In genomic region chr13:111574196-111574595, GRCm38 (mm10) we compare ENCODE assay signal across 14 mouse cellular contexts. TPM values are rescaled to one million over a fixed set of nuclear protein-coding genes. Genes with fewer than 3 reads are reported as not detected.
DNase-seq lines count a peak whose midpoint lies in the region; ATAC-seq and TF ChIP-seq lines count a peak whose summit lies in the region.
"Had no signal": no experiment of that assay in that cellular context is flagged by ENCODE, and none has a peak within 500 bp of the region (broad histone marks: within the 10 kb centered on the region; RNA-seq: fewer than 3 reads in every experiment).

No protein-coding gene starts in this region.

- H3K4me1 ChIP-seq in forebrain, postnatal 0 days (ENCODE audit: insufficient read depth) = no peaks in the 10 kb centered on the region
- no peaks in the 10 kb centered on the region for H3K4me1 ChIP-seq in forebrain, embryonic 15.5 days
- peaks cover 3 to 10% of the 10 kb centered on the region in 2 experiments for H3K4me1 ChIP-seq in CH12.LX (ENCODE audit: control insufficient read depth in 1 of 2, insufficient read depth in 2 of 2)
- H3K4me1 ChIP-seq: neural tube, embryonic 13.5 days had no signal

- dilution Hi-C loops in CH12.LX (cut with MboI; ENCODE audit: extremely low pct_ligation_motif_present, extremely low pct_unique_long_range_greater_than_20kb, low sequenced_read_pairs) = no loop called here

- H3K27ac ChIP-seq in forebrain, postnatal 0 days (ENCODE audit: low read depth, low read length) = no peak overlapping the region
- H3K27ac ChIP-seq in forebrain, embryonic 15.5 days (replicated peaks) = no peak overlapping the region
- no peak overlapping the region for H3K27ac ChIP-seq in left cerebral cortex, adult 2 months
- no peak overlapping the region for H3K27ac ChIP-seq in CH12.LX (ENCODE audit: insufficient read depth, low read depth)
- H3K27ac ChIP-seq: neural tube, embryonic 13.5 days had no signal

- in situ Hi-C loops in CH12.LX (cut with MboI; ENCODE audit: low pct_ligation_motif_present, low pct_unique_long_range_greater_than_20kb, low sequenced_read_pairs) = no loop called here

- H3K9me3 ChIP-seq in forebrain, postnatal 0 days (ENCODE audit: low read length) = no peaks in the 10 kb centered on the region
- no peaks in the 10 kb centered on the region for H3K9me3 ChIP-seq in forebrain, embryonic 15.5 days
- no peaks in the 10 kb centered on the region for H3K9me3 ChIP-seq in CH12.LX (replicated peaks; ENCODE audit: low read length)
- H3K9me3 ChIP-seq: neural tube, embryonic 13.5 days had no signal

- H3K4me2 ChIP-seq in forebrain, postnatal 0 days (ENCODE audit: low read depth) = no peak overlapping the region
- no peak overlapping the region for H3K4me2 ChIP-seq in forebrain, embryonic 15.5 days (replicated peaks)
- H3K4me2 ChIP-seq in CH12.LX (ENCODE audit: insufficient read depth, low read depth, poor library complexity, severe bottlenecking) = no peak overlapping the region
- H3K4me2 ChIP-seq: neural tube, embryonic 13.5 days had no signal

- intact Hi-C loops in left cerebral cortex, adult 2 months (cut with DNase I) = no loop called here
- intact Hi-C loops in left cerebral cortex, postnatal 36 days (cut with DNase I) = no loop called here

- H3K27me3 ChIP-seq in forebrain, postnatal 0 days (ENCODE audit: insufficient read depth, low read length) = no peaks in the 10 kb centered on the region
- no peaks in the 10 kb centered on the region for H3K27me3 ChIP-seq in forebrain, embryonic 15.5 days
- H3K27me3 ChIP-seq in CH12.LX (replicated peaks) = peaks cover 18% of the 10 kb centered on the region
- H3K27me3 ChIP-seq: neural tube, embryonic 13.5 days had no signal

- no peaks in the 10 kb centered on the region for H3K36me3 ChIP-seq in forebrain, postnatal 0 days (ENCODE audit: insufficient read depth)
- no peaks in the 10 kb centered on the region for H3K36me3 ChIP-seq in forebrain, embryonic 15.5 days
- no peaks in the 10 kb centered on the region for H3K36me3 ChIP-seq in CH12.LX (replicated peaks in 1 of 2; ENCODE audit: control insufficient read depth in 1 of 2, insufficient read depth in 1 of 2, low read length in 1 of 2)
- H3K36me3 ChIP-seq: neural tube, embryonic 13.5 days had no signal

- TF ChIP-seq POLR2A in CH12.LX (IDR thresholded peaks at IDR 0.05; ENCODE audit: low read depth, low read length) = no peak

- TF ChIP-seq CTCF in forebrain, postnatal 0 days (IDR thresholded peaks at IDR 0.05; ENCODE audit: low read depth) = peak; percentile 43
- peak; percentile 32 for TF ChIP-seq CTCF in left cerebral cortex, adult 2 months (IDR thresholded peaks at IDR 0.05)
- peak in 1 of 2 experiments; percentile 63; a peak in 2 of 4 replicates for TF ChIP-seq CTCF in CH12.LX (conservative IDR thresholded peaks at IDR 0.05 in 1 of 2, IDR thresholded peaks at IDR 0.05 in 1 of 2; ENCODE audit: low read depth in 2 of 2, low read length in 2 of 2)

- no peak overlapping the region for H3K9ac ChIP-seq in forebrain, postnatal 0 days
- no peak overlapping the region for H3K9ac ChIP-seq in forebrain, embryonic 15.5 days (replicated peaks)
- H3K9ac ChIP-seq in CH12.LX (ENCODE audit: insufficient read depth, low read depth) = no peak overlapping the region
- H3K9ac ChIP-seq: neural tube, embryonic 13.5 days had no signal

- no peak overlapping the region for H3K4me3 ChIP-seq in forebrain, postnatal 0 days (ENCODE audit: low read depth, low read length)
- no peak overlapping the region for H3K4me3 ChIP-seq in forebrain, embryonic 15.5 days
- no peak overlapping the region for H3K4me3 ChIP-seq in left cerebral cortex, adult 2 months
- H3K4me3 ChIP-seq in CH12.LX (replicated peaks in 1 of 3; ENCODE audit: low read depth in 2 of 3, low read length in 2 of 3, poor library complexity in 1 of 3) = no peak overlapping the region
- H3K4me3 ChIP-seq: neural tube, embryonic 13.5 days had no signal

- no peak for DNase-seq in forebrain, postnatal 0 days
- no peak for DNase-seq in left cerebral cortex, adult 2 months (ENCODE audit: extremely low spot score in 1 of 2, low spot score in 2 of 2)
- no peak for DNase-seq in left cerebral cortex, postnatal 36 days (ENCODE audit: low spot score in 2 of 2)
- DNase-seq in CH12.LX (ENCODE audit: extremely low read depth) = peak; percentile 6
- DNase-seq in cerebellum, adult 8-10 months = no peak
- no peak for DNase-seq in layer of hippocampus, postnatal 25 days (ENCODE audit: extremely low spot score in 1 of 2, low spot score in 1 of 2)
- DNase-seq: cerebellum, adult 18-20 months; thymus, postnatal 14 days had no signal

- TF ChIP-seq EP300 in CH12.LX (IDR thresholded peaks at IDR 0.05; ENCODE audit: low read length) = no peak

- 53% methylated on average over 4 of the region's 4 CpGs for WGBS in forebrain, postnatal 0 days
- WGBS in forebrain, embryonic 15.5 days = 49% methylated on average over 4 of the region's 4 CpGs

- H3K79me2 ChIP-seq in CH12.LX (replicated peaks; ENCODE audit: control insufficient read depth, extremely low read depth, insufficient read depth, poor library complexity, severe bottlenecking) = no peaks in the 10 kb centered on the region

- ATAC-seq in forebrain, postnatal 0 days = no peak
- ATAC-seq in forebrain, embryonic 15.5 days (replicated peaks) = no peak
- ATAC-seq in common myeloid progenitor, adult 5-6 weeks (replicated peaks; ENCODE audit: low read depth, poor library complexity, severe bottlenecking) = peak; percentile 78
- ATAC-seq: intestine, embryonic 16.5 days had no signal

- peak; percentile 67 for TF ChIP-seq RAD21 in CH12.LX (IDR thresholded peaks at IDR 0.05; ENCODE audit: low read depth, low read length)

TF ChIP-seq in CH12.LX, 34 proteins besides CTCF, POLR2A, EP300 and RAD21:
- no peak for TF ChIP-seq USF2 (conservative IDR thresholded peaks at IDR 0.05; ENCODE audit: low read depth, low read length)
- TF ChIP-seq SIN3A (IDR thresholded peaks at IDR 0.05; ENCODE audit: low read length) = no peak
- no peak for TF ChIP-seq PAX5 (IDR thresholded peaks at IDR 0.05; ENCODE audit: low read length)
- TF ChIP-seq TCF12 (IDR thresholded peaks at IDR 0.05; ENCODE audit: low read depth, low read length) = no peak
- TF ChIP-seq POLR2AphosphoS2 (IDR thresholded peaks at IDR 0.05; ENCODE audit: low read depth, low read length) = no peak
- peak; percentile 48 for TF ChIP-seq SMC3 (IDR thresholded peaks at IDR 0.05; ENCODE audit: low read depth, low read length)
- TF ChIP-seq MAZ (IDR thresholded peaks at IDR 0.05; ENCODE audit: low read depth, low read length) = no peak
- no peak for TF ChIP-seq GABPA (IDR thresholded peaks at IDR 0.05; ENCODE audit: insufficient replicate concordance, low read depth, low read length)
- peak; percentile 48; the same call in 1 of the 2 replicates for TF ChIP-seq ZNF384 (IDR thresholded peaks at IDR 0.05; ENCODE audit: low read depth, low read length)

RNA-seq across cellular contexts. Expression of gene Gm10198, which starts 18.4 kb away (rescaled TPM):
- not detected in 2 replicates for total RNA-seq in forebrain, postnatal 0 days (2014; rRNA removed)
- not detected in 2 replicates for polyA plus RNA-seq in forebrain, postnatal 0 days (2015; fragmentation: Nextera tagmentation; extraction: Ambion mirVana)
- polyA plus RNA-seq in forebrain, embryonic 15.5 days (2015; fragmentation: Nextera tagmentation; extraction: Ambion mirVana) = not detected in 2 replicates
- not detected for total RNA-seq in left cerebral cortex, adult 2 months (2021)
- total RNA-seq in left cerebral cortex, postnatal 36 days (2021) = not detected
- not detected in 2 replicates for total RNA-seq in CH12.LX (2012; rRNA removed)
- not detected in 2 replicates for total RNA-seq in CH12.LX (2014; rRNA removed)
- not detected in 2 replicates for polyA plus RNA-seq in CH12.LX (2012; ENCODE audit: insufficient read length, low read depth)
- total RNA-seq in common myeloid progenitor, adult 5-6 weeks (2017) = not detected in 2 replicates
- total RNA-seq in layer of hippocampus, postnatal 25 days (2021) = not detected
- total RNA-seq: ES-E14 had no signal
- polyA plus RNA-seq: intestine, embryonic 16.5 days; liver, embryonic 16.5 days; neural tube, embryonic 13.5 days had no signal

RNA-seq across cellular contexts. Expression of gene Gm49496, which starts 24.4 kb away (rescaled TPM):
- total RNA-seq in forebrain, postnatal 0 days (2014; rRNA removed) = not detected in 2 replicates
- not detected in 2 replicates for polyA plus RNA-seq in forebrain, postnatal 0 days (2015; fragmentation: Nextera tagmentation; extraction: Ambion mirVana)
- not detected in 2 replicates for polyA plus RNA-seq in forebrain, embryonic 15.5 days (2015; fragmentation: Nextera tagmentation; extraction: Ambion mirVana)
- total RNA-seq in left cerebral cortex, adult 2 months (2021) = not detected
- total RNA-seq in left cerebral cortex, postnatal 36 days (2021) = not detected
- not detected in 2 replicates for total RNA-seq in CH12.LX (2012; rRNA removed)
- total RNA-seq in CH12.LX (2014; rRNA removed) = not detected in 2 replicates
- not detected in 2 replicates for polyA plus RNA-seq in CH12.LX (2012; ENCODE audit: insufficient read length, low read depth)
- not detected in 2 replicates for total RNA-seq in common myeloid progenitor, adult 5-6 weeks (2017)
- not detected for total RNA-seq in layer of hippocampus, postnatal 25 days (2021)
- polyA plus RNA-seq: liver, embryonic 16.5 days; neural tube, embryonic 13.5 days had no signal
